Mouse (Mus musculus) MEL (cell line): Measurements from ENCODE around the gene Tmem132d. TPM values are rescaled to one million over a fixed set of nuclear protein-coding genes. Genes with fewer than 3 reads are reported as not detected.

Experiments
- DNase-seq: peaks from one replicate; pipeline ENCODE4 v3.0.0; 2011; ENCODE audit warnings: low read depth, low spot score
- H3K27ac ChIP-seq: 2 replicates; pipeline ENCODE4 v1.5.1; 2012; ENCODE audit warnings: low read depth, mild to moderate bottlenecking, control low read depth, low read length, moderate library complexity; ENCODE audit not compliant: control insufficient read depth
- H3K27me3 ChIP-seq, 2 experiments: fragments of 150-350 bp in 1 of 2; sonication (generic) in 1 of 2; 2 replicates each; pipeline ENCODE4 v1.6.1; 2012; ENCODE audit warnings: low read length in 2 of 2, mild to moderate bottlenecking in 2 of 2, improper control_type of control experiment in 1 of 2, moderate library complexity in 1 of 2; ENCODE audit not compliant: insufficient read depth in 2 of 2, control insufficient read depth in 1 of 2
- H3K36me3 ChIP-seq, 2 experiments: 2 replicates each; pipeline ENCODE4 v1.6.1; 2012 to 2014; ENCODE audit warnings: low read length in 2 of 2, improper control_type of control experiment in 1 of 2, inconsistent platforms in 1 of 2, mild to moderate bottlenecking in 1 of 2; ENCODE audit not compliant: insufficient read depth in 2 of 2, control insufficient read depth in 1 of 2
- H3K4me1 ChIP-seq, 2 experiments: fragments of 150-350 bp in 1 of 2; sonication (generic) in 1 of 2; 2 replicates each; pipeline ENCODE4 v1.6.1; 2012; ENCODE audit warnings: low read length in 2 of 2, improper control_type of control experiment in 1 of 2, mild to moderate bottlenecking in 1 of 2; ENCODE audit not compliant: insufficient read depth in 2 of 2, control insufficient read depth in 1 of 2
- H3K4me3 ChIP-seq, 2 experiments: fragments of 150-350 bp in 1 of 2; sonication (generic) in 1 of 2; 2 replicates each; pipeline ENCODE4 v1.5.1; 2012; ENCODE audit warnings: low read depth in 2 of 2, low read length in 2 of 2, mild to moderate bottlenecking in 2 of 2, moderate library complexity in 2 of 2, control low read depth in 1 of 2, improper control_type of control experiment in 1 of 2; ENCODE audit not compliant: control insufficient read depth in 1 of 2, insufficient read depth in 1 of 2
- H3K79me2 ChIP-seq: 2 replicates; pipeline ENCODE4 v1.6.1; 2012; ENCODE audit warnings: mild to moderate bottlenecking, low read length, moderate library complexity; ENCODE audit not compliant: control insufficient read depth, poor library complexity, insufficient read depth
- H3K9ac ChIP-seq: 2 replicates; pipeline ENCODE4 v1.6.1; 2012; ENCODE audit warnings: low read depth, mild to moderate bottlenecking, control low read depth, low read length, moderate library complexity; ENCODE audit not compliant: control insufficient read depth, poor library complexity, severe bottlenecking
- H3K9me3 ChIP-seq: fragments of 150-350 bp; sonication (generic); replicated peaks from 2 replicates; pipeline ENCODE4 v1.6.1; 2012; ENCODE audit warnings: mild to moderate bottlenecking, low read length, improper control_type of control experiment, moderate library complexity; ENCODE audit not compliant: insufficient read depth
- BHLHE40 ChIP-seq: IDR thresholded peaks from 2 replicates; pipeline ENCODE4 v1.6.1; 2012; ENCODE audit warnings: low read depth, mild to moderate bottlenecking, inconsistent platforms, low read length, improper control_type of control experiment, borderline replicate concordance
- ETS1 ChIP-seq: IDR thresholded peaks from 2 replicates; pipeline ENCODE4 v1.6.1; 2012; ENCODE audit warnings: low read depth, mild to moderate bottlenecking, inconsistent platforms, low read length, improper control_type of control experiment, moderate library complexity
- JUND ChIP-seq: IDR thresholded peaks from 2 replicates; pipeline ENCODE4 v1.6.1; 2011; ENCODE audit warnings: low read depth, mild to moderate bottlenecking, improper control_type of control experiment, low read length
- KAT2A ChIP-seq: conservative IDR thresholded peaks from 2 replicates; pipeline ENCODE4 v1.6.1; 2012; ENCODE audit warnings: low read depth, low read length, improper control_type of control experiment, inconsistent platforms
- MAX ChIP-seq: IDR thresholded peaks from 2 replicates; pipeline ENCODE4 v1.6.1; 2011; ENCODE audit warnings: low read length, improper control_type of control experiment
- MEF2A ChIP-seq: IDR thresholded peaks from 2 replicates; pipeline ENCODE4 v1.6.1; 2014; ENCODE audit warnings: low read depth, mild to moderate bottlenecking, inconsistent platforms, low read length, improper control_type of control experiment; ENCODE audit not compliant: poor library complexity, insufficient replicate concordance, severe bottlenecking; ENCODE audit errors: extremely low read depth
- MYC ChIP-seq: IDR thresholded peaks from 2 replicates; pipeline ENCODE4 v1.6.1; 2011; ENCODE audit warnings: low read depth, mild to moderate bottlenecking, low read length, improper control_type of control experiment, moderate library complexity
- RAD21 ChIP-seq: IDR thresholded peaks from 2 replicates; pipeline ENCODE4 v1.6.1; 2011; ENCODE audit warnings: mild to moderate bottlenecking, low read depth, low read length, improper control_type of control experiment
- RCOR1 ChIP-seq: IDR thresholded peaks from 2 replicates; pipeline ENCODE4 v1.6.1; 2012; ENCODE audit warnings: low read depth, mild to moderate bottlenecking, inconsistent platforms, low read length, improper control_type of control experiment
- TCF12 ChIP-seq: IDR thresholded peaks from 2 replicates; pipeline ENCODE4 v1.6.1; 2014; ENCODE audit warnings: low read depth, mild to moderate bottlenecking, inconsistent platforms, low read length, improper control_type of control experiment, moderate library complexity
- USF2 ChIP-seq, 2 experiments: IDR thresholded peaks; 2 replicates each; pipeline ENCODE4 v1.6.1; 2011 to 2012; ENCODE audit warnings: improper control_type of control experiment in 2 of 2, low read length in 2 of 2, borderline replicate concordance in 1 of 2, inconsistent platforms in 1 of 2, low read depth in 1 of 2, mild to moderate bottlenecking in 1 of 2; ENCODE audit not compliant: insufficient read depth in 1 of 2
- ZC3H11A ChIP-seq: IDR thresholded peaks from 2 replicates; pipeline ENCODE4 v1.6.1; 2012; ENCODE audit warnings: low read depth, mild to moderate bottlenecking, inconsistent platforms, low read length, improper control_type of control experiment
- ZKSCAN1 ChIP-seq: IDR thresholded peaks from 2 replicates; pipeline ENCODE4 v1.6.1; 2012; ENCODE audit warnings: low read depth, mild to moderate bottlenecking, inconsistent platforms, low read length, improper control_type of control experiment, moderate library complexity
- ZMIZ1 ChIP-seq: IDR thresholded peaks from 2 replicates; pipeline ENCODE4 v1.6.1; 2012; ENCODE audit warnings: low read depth, mild to moderate bottlenecking, inconsistent platforms, low read length, improper control_type of control experiment, moderate library complexity
- polyA plus RNA-seq, 2 experiments: library from polyadenylated mRNA; stranded (reverse) in 1 of 2; unstranded in 1 of 2; fragments of >175 nt in 1 of 2; fragments of >200 nt in 1 of 2; gene quantifications; 2 replicates each; pipeline versions ENCODE4 v1.2.1 to v1.2.4; 2012; ENCODE audit warnings: low replicate concordance in 2 of 2, low read depth in 1 of 2; ENCODE audit not compliant: insufficient read length in 2 of 2, insufficient read depth in 1 of 2, missing spikeins in 1 of 2
- total RNA-seq: library from RNA; depleted of rRNA; stranded (reverse); fragments of 300-350 nt; gene quantifications from 2 replicates; pipeline ENCODE4 v1.2.3, GENCODE M21; 2012

The Tmem132d gene
- total and polyA plus RNA-seq, 3 experiments: not detected

- TF ChIP-seq ZC3H11A (no peak), MAX (no peak)
Measured at GRCm38 (mm10) chr5:128027076-128027475, 405.8 kb downstream of the Tmem132d start (continued).

DNA sequence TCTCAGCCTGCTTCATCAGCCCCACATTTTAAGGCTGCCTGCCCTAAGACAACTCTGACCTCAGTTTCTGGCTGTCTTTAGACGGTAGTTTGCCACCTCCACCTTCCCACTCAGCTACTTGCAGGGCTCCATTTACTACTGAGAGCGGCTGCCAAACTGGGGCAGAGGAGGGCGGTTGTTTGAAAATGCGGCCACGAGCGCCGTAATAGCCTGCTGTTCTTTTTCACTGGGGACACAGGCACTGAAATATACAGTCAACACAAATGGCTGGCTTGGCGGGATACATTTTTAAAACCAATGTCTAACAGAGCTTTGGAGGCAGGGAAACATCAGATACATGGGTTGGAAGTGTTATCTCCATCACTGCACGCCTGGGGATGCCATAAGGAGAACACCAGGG, 428.2 kb downstream of the Tmem132d start:
- no peak overlapping the region for H3K9ac ChIP-seq
- H3K27ac ChIP-seq: no peak overlapping the region
- H3K4me1 ChIP-seq: no peaks in the 10 kb centered on the region
- no peak overlapping the region for H3K4me3 ChIP-seq
- no peaks in the 10 kb centered on the region for H3K36me3 ChIP-seq
- H3K79me2 ChIP-seq: no peaks in the 10 kb centered on the region
- no peaks in the 10 kb centered on the region for H3K9me3 ChIP-seq
- DNase-seq: no peak
- TF ChIP-seq MEF2A (no peak), RAD21 (no peak), JUND (no peak), ZMIZ1 (no peak), ETS1 (no peak)
- H3K27me3 ChIP-seq: no peaks in the 10 kb centered on the region

GRCm38 (mm10) chr5:127996526-127997245, 436.2 kb downstream of the Tmem132d start:
- no peak overlapping the region for H3K9ac ChIP-seq
- no peak for TF ChIP-seq TCF12
- TF ChIP-seq USF2 (IDR thresholded peaks at IDR 0.05; ENCODE audit: borderline replicate concordance in 1 of 2, insufficient read depth in 1 of 2, low read depth in 1 of 2, low read length in 2 of 2): no peak
- no peak for TF ChIP-seq BHLHE40
- TF ChIP-seq RCOR1: no peak
- no peak for TF ChIP-seq MYC
- no peak for TF ChIP-seq ZKSCAN1
- no peak for TF ChIP-seq KAT2A
- no peaks in the 10 kb centered on the region for H3K36me3 ChIP-seq
- no peak overlapping the region for H3K27ac ChIP-seq
- no peaks in the 10 kb centered on the region for H3K9me3 ChIP-seq
- no peak overlapping the region for H3K4me3 ChIP-seq
- no peaks in the 10 kb centered on the region for H3K79me2 ChIP-seq
- H3K27me3 ChIP-seq: no peaks in the 10 kb centered on the region
- no peak for DNase-seq
- H3K4me1 ChIP-seq: no peaks in the 10 kb centered on the region
